Mouse (Mus musculus): ENCODE measurements at regions not wholly inside any gene's neighbourhood (a gene's known extent, or its start where the extent isn't known, plus 50 kb on each side); places are given as distances from the start of the nearest gene placed in this dataset.

DNA sequence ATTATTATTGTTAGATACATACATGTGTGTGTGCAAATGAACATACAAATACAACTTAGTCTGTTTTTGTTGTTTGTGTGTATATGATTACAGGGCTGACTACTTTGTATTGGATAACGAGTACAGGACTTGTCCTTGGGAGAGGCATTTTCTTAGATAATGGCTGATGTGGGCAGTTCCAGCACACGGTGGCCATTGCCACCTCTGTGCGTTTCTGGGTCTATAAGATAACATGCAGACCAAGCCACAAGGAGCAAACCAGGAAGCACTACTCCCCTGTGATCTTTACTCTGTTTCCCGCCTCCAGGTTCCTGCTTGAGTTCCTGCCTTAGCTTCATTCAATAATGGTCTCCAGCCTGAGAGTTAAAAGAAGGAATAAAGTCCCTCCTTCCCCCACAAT, 77.3 kb upstream of the Mbnl1 start:
- TF ChIP-seq GATA1 (IDR thresholded peaks at IDR 0.05; ENCODE audit: borderline replicate concordance, low read length): no peak
- TF ChIP-seq FLI1 (IDR thresholded peaks at IDR 0.05; ENCODE audit: low read length): no peak

Measured in megakaryocyte, embryonic 14.5 days (primary cell).